Mouse (Mus musculus): ENCODE measurements at regions not wholly inside any gene's neighbourhood (a gene's known extent, or its start where the extent isn't known, plus 50 kb on each side); places are given as distances from the start of the nearest gene placed in this dataset.

DNA sequence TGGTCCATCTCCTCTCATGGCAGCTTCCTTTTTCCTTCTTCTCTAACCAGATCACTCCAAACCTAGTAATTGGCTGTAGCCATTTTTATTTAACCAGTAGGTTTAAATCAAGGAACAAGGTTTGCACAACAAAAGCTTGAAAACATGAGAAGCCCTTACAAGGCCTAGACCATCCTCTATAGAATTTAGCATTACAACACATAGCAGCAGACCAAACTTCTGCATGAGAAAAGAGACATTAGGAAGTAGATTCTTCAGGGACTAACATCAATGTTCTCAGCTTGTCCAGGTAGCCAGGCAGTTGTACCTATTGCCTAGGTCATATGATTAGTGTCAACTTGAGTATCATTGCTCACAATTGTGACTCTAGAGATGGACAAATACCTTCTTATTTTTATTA is 468.6 kb upstream of the Gm11114 start:
- Histone ChIP-seq H3K9me3 (ENCODE audit: control insufficient read depth, low read length) (no peaks in the 10 kb centered on the region), H3K9ac (ENCODE audit: low read length) (no peak overlapping the region), H3K4me1 (ENCODE audit: control insufficient read depth in 2 of 2, insufficient read depth in 2 of 2, low read length in 2 of 2) (no peaks in the 10 kb centered on the region), H3K27me3 (ENCODE audit: control insufficient read depth, insufficient read depth, low read length) (no peaks in the 10 kb centered on the region), H3K27ac (replicated peaks in 1 of 2; ENCODE audit: control insufficient read depth in 1 of 2, insufficient read depth in 1 of 2, low read depth in 2 of 2, low read length in 2 of 2) (no peak overlapping the region), H3K4me2 (ENCODE audit: low read length) (no peak overlapping the region), H3K36me3 (ENCODE audit: control insufficient read depth, insufficient read depth, low read length) (no peaks in the 10 kb centered on the region), H3K4me3 (ENCODE audit: control insufficient read depth in 1 of 2, insufficient read depth in 1 of 2, low read depth in 1 of 2, low read length in 2 of 2) (no peak overlapping the region)
- no peak for ATAC-seq (ENCODE audit: insufficient number of reproducible peaks, insufficient read depth, low FRiP score, low read depth)

GRCm38 (mm10) chr9:84861600-84861999 is 451.0 kb upstream of the Gm11114 start:
- no peak overlapping the region for H3K4me2 ChIP-seq (ENCODE audit: low read length)
- no peak overlapping the region for H3K27ac ChIP-seq (replicated peaks in 1 of 2; ENCODE audit: control insufficient read depth in 1 of 2, insufficient read depth in 1 of 2, low read depth in 2 of 2, low read length in 2 of 2)
- WGBS: 86% methylated on average over 6 of the region's 6 CpGs
- no peaks in the 10 kb centered on the region for H3K9me3 ChIP-seq (ENCODE audit: control insufficient read depth, low read length)
- no peaks in the 10 kb centered on the region for H3K4me1 ChIP-seq (ENCODE audit: control insufficient read depth in 2 of 2, insufficient read depth in 2 of 2, low read length in 2 of 2)
- no peak overlapping the region for H3K4me3 ChIP-seq (ENCODE audit: control insufficient read depth in 1 of 2, insufficient read depth in 1 of 2, low read depth in 1 of 2, low read length in 2 of 2)
- no peaks in the 10 kb centered on the region for H3K27me3 ChIP-seq (ENCODE audit: control insufficient read depth, insufficient read depth, low read length)
- no peaks in the 10 kb centered on the region for H3K36me3 ChIP-seq (ENCODE audit: control insufficient read depth, insufficient read depth, low read length)
- no peak overlapping the region for H3K9ac ChIP-seq (ENCODE audit: low read length)
- no peak for ATAC-seq (ENCODE audit: insufficient number of reproducible peaks, insufficient read depth, low FRiP score, low read depth)

- Histone ChIP-seq H3K4me3 (ENCODE audit: control insufficient read depth in 1 of 2, insufficient read depth in 1 of 2, low read depth in 1 of 2, low read length in 2 of 2) (no peak overlapping the region), H3K9ac (ENCODE audit: low read length) (no peak overlapping the region), H3K4me1 (ENCODE audit: control insufficient read depth in 2 of 2, insufficient read depth in 2 of 2, low read length in 2 of 2) (no peaks in the 10 kb centered on the region), H3K27me3 (ENCODE audit: control insufficient read depth, insufficient read depth, low read length) (no peaks in the 10 kb centered on the region), H3K4me2 (ENCODE audit: low read length) (no peak overlapping the region), H3K27ac (replicated peaks in 1 of 2; ENCODE audit: control insufficient read depth in 1 of 2, insufficient read depth in 1 of 2, low read depth in 2 of 2, low read length in 2 of 2) (no peak overlapping the region), H3K9me3 (ENCODE audit: control insufficient read depth, low read length) (no peaks in the 10 kb centered on the region), H3K36me3 (ENCODE audit: control insufficient read depth, insufficient read depth, low read length) (no peaks in the 10 kb centered on the region)
- no peak for ATAC-seq (ENCODE audit: insufficient number of reproducible peaks, insufficient read depth, low FRiP score, low read depth)
- 82% methylated on average over 5 of the region's 5 CpGs for WGBS
These were observed 449.1 kb upstream of the Gm11114 start for GRCm38 (mm10) chr9:84863431-84863830.

- no peak overlapping the region for H3K27ac ChIP-seq (replicated peaks in 1 of 2; ENCODE audit: control insufficient read depth in 1 of 2, insufficient read depth in 1 of 2, low read depth in 2 of 2, low read length in 2 of 2)
- H3K36me3 ChIP-seq (ENCODE audit: control insufficient read depth, insufficient read depth, low read length): no peaks in the 10 kb centered on the region
- no peak overlapping the region for H3K4me2 ChIP-seq (ENCODE audit: low read length)
- H3K9me3 ChIP-seq (ENCODE audit: control insufficient read depth, low read length): no peaks in the 10 kb centered on the region
- WGBS: 84% methylated on average over 2 of the region's 2 CpGs
- H3K9ac ChIP-seq (ENCODE audit: low read length): no peak overlapping the region
- no peak overlapping the region for H3K4me3 ChIP-seq (ENCODE audit: control insufficient read depth in 1 of 2, insufficient read depth in 1 of 2, low read depth in 1 of 2, low read length in 2 of 2)
- H3K27me3 ChIP-seq (ENCODE audit: control insufficient read depth, insufficient read depth, low read length): no peaks in the 10 kb centered on the region
- no peaks in the 10 kb centered on the region for H3K4me1 ChIP-seq (ENCODE audit: control insufficient read depth in 2 of 2, insufficient read depth in 2 of 2, low read length in 2 of 2)
- no peak for ATAC-seq (ENCODE audit: insufficient number of reproducible peaks, insufficient read depth, low FRiP score, low read depth)
These were observed 418.4 kb upstream of the Gm11114 start for GRCm38 (mm10) chr9:84894148-84894547.

DNA sequence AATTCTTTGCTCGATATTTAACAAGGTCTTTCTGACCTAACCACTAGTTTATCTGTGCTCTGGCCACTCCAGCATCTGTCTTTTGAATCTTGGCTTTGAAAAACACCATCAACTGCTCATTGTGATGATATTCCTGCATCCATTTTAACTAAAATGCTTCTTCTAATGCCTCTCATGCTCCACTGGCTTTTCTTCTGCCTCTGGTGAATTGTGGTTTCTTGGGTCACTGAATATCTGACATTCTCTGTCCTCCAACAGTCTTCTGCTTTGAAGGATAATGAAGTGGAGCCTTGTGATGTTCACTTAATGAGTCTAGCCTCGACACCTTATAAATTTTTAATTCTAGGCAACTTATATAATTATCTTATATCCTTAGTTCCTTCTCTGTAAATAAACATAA is 416.5 kb upstream of the Gm11114 start:
- Histone ChIP-seq H3K4me1 (ENCODE audit: control insufficient read depth in 2 of 2, insufficient read depth in 2 of 2, low read length in 2 of 2) (no peaks in the 10 kb centered on the region), H3K4me2 (ENCODE audit: low read length) (no peak overlapping the region), H3K4me3 (ENCODE audit: control insufficient read depth in 1 of 2, insufficient read depth in 1 of 2, low read depth in 1 of 2, low read length in 2 of 2) (no peak overlapping the region), H3K9ac (ENCODE audit: low read length) (no peak overlapping the region), H3K9me3 (ENCODE audit: control insufficient read depth, low read length) (no peaks in the 10 kb centered on the region), H3K27ac (replicated peaks in 1 of 2; ENCODE audit: control insufficient read depth in 1 of 2, insufficient read depth in 1 of 2, low read depth in 2 of 2, low read length in 2 of 2) (no peak overlapping the region), H3K36me3 (ENCODE audit: control insufficient read depth, insufficient read depth, low read length) (no peaks in the 10 kb centered on the region), H3K27me3 (ENCODE audit: control insufficient read depth, insufficient read depth, low read length) (no peaks in the 10 kb centered on the region)
- ATAC-seq (ENCODE audit: insufficient number of reproducible peaks, insufficient read depth, low FRiP score, low read depth): no peak
- 72% methylated on average over 2 of the region's 2 CpGs for WGBS

DNA sequence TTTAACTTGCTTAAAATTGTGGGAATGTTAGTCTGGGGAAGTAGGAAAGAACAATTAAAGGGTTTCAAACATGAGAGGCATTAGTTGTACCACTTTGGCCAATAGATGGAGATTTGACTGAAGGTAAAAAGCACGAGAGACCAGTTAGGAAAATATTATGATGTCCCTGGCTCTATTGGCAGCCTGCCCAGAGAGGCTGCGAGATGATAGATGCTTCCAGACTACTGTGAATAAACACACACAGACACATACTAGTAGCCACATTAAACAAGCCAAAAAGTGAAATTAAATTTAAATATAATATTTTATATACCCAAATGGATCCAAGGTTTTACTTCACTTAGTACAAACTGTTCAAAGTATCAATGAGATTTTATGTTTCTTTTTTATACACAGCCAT is 411.9 kb upstream of the Gm11114 start:
- Histone ChIP-seq H3K27ac (replicated peaks in 1 of 2; ENCODE audit: control insufficient read depth in 1 of 2, insufficient read depth in 1 of 2, low read depth in 2 of 2, low read length in 2 of 2) (no peak overlapping the region), H3K4me1 (ENCODE audit: control insufficient read depth in 2 of 2, insufficient read depth in 2 of 2, low read length in 2 of 2) (no peaks in the 10 kb centered on the region), H3K36me3 (ENCODE audit: control insufficient read depth, insufficient read depth, low read length) (no peaks in the 10 kb centered on the region), H3K9ac (ENCODE audit: low read length) (no peak overlapping the region), H3K9me3 (ENCODE audit: control insufficient read depth, low read length) (no peaks in the 10 kb centered on the region), H3K27me3 (ENCODE audit: control insufficient read depth, insufficient read depth, low read length) (no peaks in the 10 kb centered on the region), H3K4me2 (ENCODE audit: low read length) (no peak overlapping the region), H3K4me3 (ENCODE audit: control insufficient read depth in 1 of 2, insufficient read depth in 1 of 2, low read depth in 1 of 2, low read length in 2 of 2) (no peak overlapping the region)
- ATAC-seq (ENCODE audit: insufficient number of reproducible peaks, insufficient read depth, low FRiP score, low read depth): no peak
- WGBS: 2% methylated on average over 2 of the region's 2 CpGs

DNA sequence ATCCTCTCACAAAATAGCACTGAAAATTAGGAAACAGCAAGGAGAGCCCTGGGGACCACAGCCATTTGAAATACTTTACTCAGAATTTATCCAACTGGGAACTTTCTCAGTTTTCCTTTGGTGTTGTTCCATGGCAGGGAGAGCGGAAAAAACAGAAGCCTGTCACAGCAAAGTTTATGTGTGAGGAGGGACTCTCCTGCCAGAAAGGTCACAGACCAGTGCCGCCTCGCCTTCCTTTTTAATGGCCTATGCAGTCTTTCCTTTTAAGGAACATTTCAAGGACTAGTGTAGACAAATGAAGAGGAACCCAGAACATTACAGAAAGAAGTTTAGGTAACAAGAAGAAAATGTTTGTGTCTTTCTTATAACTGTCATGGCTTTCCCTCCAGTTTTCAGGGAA is 406.3 kb upstream of the Gm11114 start:
- H3K27ac ChIP-seq (replicated peaks in 1 of 2; ENCODE audit: control insufficient read depth in 1 of 2, insufficient read depth in 1 of 2, low read depth in 2 of 2, low read length in 2 of 2): no peak overlapping the region
- H3K9ac ChIP-seq (ENCODE audit: low read length): no peak overlapping the region
- no peaks in the 10 kb centered on the region for H3K27me3 ChIP-seq (ENCODE audit: control insufficient read depth, insufficient read depth, low read length)
- H3K4me3 ChIP-seq (ENCODE audit: control insufficient read depth in 1 of 2, insufficient read depth in 1 of 2, low read depth in 1 of 2, low read length in 2 of 2): no peak overlapping the region
- no peaks in the 10 kb centered on the region for H3K9me3 ChIP-seq (ENCODE audit: control insufficient read depth, low read length)
- WGBS: 56% methylated on average over 3 of the region's 3 CpGs
- H3K4me2 ChIP-seq (ENCODE audit: low read length): no peak overlapping the region
- no peaks in the 10 kb centered on the region for H3K4me1 ChIP-seq (ENCODE audit: control insufficient read depth in 2 of 2, insufficient read depth in 2 of 2, low read length in 2 of 2)
- no peaks in the 10 kb centered on the region for H3K36me3 ChIP-seq (ENCODE audit: control insufficient read depth, insufficient read depth, low read length)
- no peak for ATAC-seq (ENCODE audit: insufficient number of reproducible peaks, insufficient read depth, low FRiP score, low read depth)

DNA sequence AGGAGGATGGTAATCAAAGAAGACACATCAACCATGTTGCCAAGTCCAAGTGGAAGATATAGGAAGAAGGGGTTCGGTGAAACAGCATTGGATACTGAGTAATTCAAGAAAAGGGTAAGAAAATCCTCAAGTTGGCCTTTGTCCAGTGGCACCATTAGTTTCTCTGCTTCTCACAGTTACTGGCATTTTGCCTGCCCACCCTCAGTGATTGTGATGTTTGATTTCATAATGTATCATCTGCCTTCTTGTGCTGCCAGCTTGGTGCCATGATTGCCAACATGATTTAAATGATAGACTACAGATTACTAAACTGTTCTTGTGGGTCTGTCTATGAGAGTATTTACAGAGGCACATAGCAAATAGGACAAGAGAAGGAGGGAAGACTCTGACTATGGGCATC is 399.3 kb upstream of the Gm11114 start:
- 94% methylated on average over 1 of the region's 1 CpGs for WGBS

More for the DNA sequence above, 399.3 kb upstream of the Gm11114 start:
- Histone ChIP-seq H3K27ac (replicated peaks in 1 of 2; ENCODE audit: control insufficient read depth in 1 of 2, insufficient read depth in 1 of 2, low read depth in 2 of 2, low read length in 2 of 2) (no peak overlapping the region), H3K9me3 (ENCODE audit: control insufficient read depth, low read length) (no peaks in the 10 kb centered on the region), H3K4me3 (ENCODE audit: control insufficient read depth in 1 of 2, insufficient read depth in 1 of 2, low read depth in 1 of 2, low read length in 2 of 2) (no peak overlapping the region), H3K4me2 (ENCODE audit: low read length) (no peak overlapping the region), H3K27me3 (ENCODE audit: control insufficient read depth, insufficient read depth, low read length) (no peaks in the 10 kb centered on the region), H3K4me1 (ENCODE audit: control insufficient read depth in 2 of 2, insufficient read depth in 2 of 2, low read length in 2 of 2) (no peaks in the 10 kb centered on the region), H3K9ac (ENCODE audit: low read length) (no peak overlapping the region), H3K36me3 (ENCODE audit: control insufficient read depth, insufficient read depth, low read length) (no peaks in the 10 kb centered on the region)
- ATAC-seq (ENCODE audit: insufficient number of reproducible peaks, insufficient read depth, low FRiP score, low read depth): no peak

All from heart, embryonic 14.5 days (tissue).